Mouse (Mus musculus) stomach, postnatal 0 days (tissue): Measurements from ENCODE around the gene Sptb.

ENCODE experiments used
- CTCF ChIP-seq: IDR thresholded peaks from 2 replicates; pipeline ENCODE4 v1.5.1; 2016; ENCODE audit warnings: antibody characterized with exemption, low read depth, mild to moderate bottlenecking, moderate library complexity
- EP300 ChIP-seq: optimal IDR thresholded peaks from 2 replicates; pipeline ENCODE3; 2016; ENCODE audit warnings: antibody characterized with exemption

- TF ChIP-seq EP300 (no peak), CTCF (no peak)
Observed at GRCm38 (mm10) chr12:76582139-76582538, 128.2 kb downstream of the Sptb start.
